22 mouse cellular contexts compared by ENCODE assay signal in genomic region chr8:127655559-127655958, GRCm38 (mm10).
DNase-seq lines count a peak whose midpoint lies in the region; ATAC-seq lines count a peak whose summit lies in the region.
"Had no signal": no experiment of that assay in that cellular context is flagged by ENCODE, and none has a peak within 500 bp of the region (broad histone marks: within the 10 kb centered on the region; RNA-seq: fewer than 3 reads in every experiment).

No protein-coding gene starts in this region.

- DNase-seq in CD4-positive helper T cell, adult 2 months (ENCODE audit: low read depth, low spot score), result peak; percentile 8
- peak; percentile 43 for DNase-seq in induced T-regulatory cell, adult 2 months (ENCODE audit: low read depth)
- DNase-seq in spleen, postnatal 14 days (ENCODE audit: low spot score in 2 of 2), result no peak
- DNase-seq in spleen, adult 12 weeks (ENCODE audit: low spot score), result no peak
- DNase-seq in kidney, adult 11 months, result no peak
- DNase-seq: adrenal gland, adult 8-10 months; adrenal gland, postnatal 36 days; B cell, adult 2 months; cerebellum, adult 18-20 months; cerebellum, adult 9-11 months; cerebellum, postnatal 25 days; forebrain, postnatal 0 days; gastrocnemius, adult 2 months; gastrocnemius, postnatal 14 days; heart, adult 18-20 months; heart, postnatal 14 days; heart, postnatal 4 days; kidney, adult 18-20 months had no signal

- ATAC-seq in CD4-positive, CD25-positive, alpha-beta regulatory T cell, adult 4 months, result peak; percentile 98
- ATAC-seq: forebrain, embryonic 14.5 days; forebrain, postnatal 0 days; hindbrain, postnatal 0 days; intestine, embryonic 15.5 days had no signal

Comparison
In these comparisons a context has a peak if more than half of its experiments do, and no peak if none do; other contexts are left out.
1. DNase-seq: peak in CD4-positive helper T cell, adult 2 months (single experiment) and induced T-regulatory cell, adult 2 months (single experiment); none in spleen, postnatal 14 days (0 of 2), spleen, adult 12 weeks (single experiment) and kidney, adult 11 months (single experiment).